Mouse (Mus musculus) fibroblast of lung, adult 2 months (primary cell): ENCODE measurements around the gene Dctn1.

ENCODE experiments used
- DNase-seq: peaks from one replicate; pipeline ENCODE4 v3.0.0-alpha.2; 2011; ENCODE audit warnings: low read depth

The Dctn1 gene

GRCm38 (mm10) chr6:83169872-83170271, 4.2 kb downstream of the Dctn1 start:
- peak; percentile 22 for DNase-seq

DNA sequence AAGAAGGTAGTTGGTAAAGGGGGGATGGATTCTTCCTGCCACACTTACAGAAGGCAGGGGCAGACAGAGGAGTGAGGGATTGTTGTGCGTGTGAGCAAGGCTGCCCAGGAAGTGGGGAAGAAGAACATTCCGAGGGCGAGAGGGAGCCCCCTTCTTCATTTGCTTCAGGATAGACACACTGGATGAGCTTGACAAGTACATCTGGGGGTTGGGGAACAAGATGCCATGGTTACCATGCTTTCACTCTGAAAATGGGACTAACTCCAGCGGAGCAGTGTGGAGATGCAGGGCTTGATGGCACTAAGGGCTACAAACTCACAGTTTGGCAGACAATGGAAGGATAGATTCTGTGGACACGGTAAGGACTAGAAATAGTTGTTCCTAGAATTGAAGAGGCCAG, 5.3 kb downstream of the Dctn1 start:
- DNase-seq: no peak

DNA sequence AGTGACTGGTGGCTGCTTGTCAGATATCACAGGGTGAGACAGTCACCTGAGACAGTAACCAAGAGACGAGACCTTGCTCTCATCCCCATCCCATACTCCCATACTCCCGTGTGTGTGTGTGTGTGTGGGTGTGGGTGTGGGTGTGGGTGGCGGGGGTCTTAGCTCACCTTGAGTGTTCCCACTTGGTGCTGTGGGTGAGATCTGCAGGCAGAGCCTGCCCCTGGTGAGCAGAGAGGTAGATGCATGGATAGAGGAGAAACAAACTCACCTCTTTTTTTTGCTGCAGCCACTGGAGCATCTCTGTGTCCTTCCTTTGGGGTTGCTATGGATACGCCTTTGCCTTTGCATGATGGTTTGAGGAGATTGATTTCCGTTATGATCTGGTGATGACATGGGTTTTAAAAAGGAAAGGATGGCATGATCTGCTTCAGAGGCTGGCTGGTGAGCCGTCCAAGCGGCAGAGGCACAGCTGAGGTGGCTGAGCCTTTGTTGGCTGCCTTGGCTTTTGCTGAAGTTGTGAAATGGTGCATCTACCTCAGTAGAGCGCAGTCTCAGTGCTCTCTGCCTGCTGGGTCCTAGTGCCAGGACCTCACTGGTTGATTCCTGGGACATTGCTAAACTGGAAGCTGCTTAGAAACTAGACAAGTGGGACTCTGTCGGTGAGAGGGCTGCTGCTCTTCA, 6.7 kb downstream of the Dctn1 start:
- no peak for DNase-seq

DNA sequence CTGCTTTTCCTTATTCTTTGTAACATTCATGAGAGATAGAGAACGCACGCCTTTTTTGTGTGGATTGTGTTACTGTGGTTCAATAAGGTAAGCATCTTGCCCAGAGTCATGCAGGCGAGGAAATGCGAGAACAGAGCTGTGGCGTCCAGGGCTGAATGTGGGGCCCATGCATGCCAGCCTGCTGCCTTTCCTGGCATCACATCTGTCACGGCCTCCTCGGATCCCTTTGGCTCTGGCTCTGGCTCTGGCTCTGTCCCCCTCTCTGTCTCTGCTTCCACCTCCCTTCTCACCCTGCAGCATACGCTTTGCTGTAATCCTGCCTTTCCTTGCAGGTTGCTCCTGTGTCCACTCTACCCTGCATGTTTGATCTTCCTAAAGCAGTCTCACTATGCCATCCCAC, 10.3 kb downstream of the Dctn1 start:
- no peak for DNase-seq

DNA sequence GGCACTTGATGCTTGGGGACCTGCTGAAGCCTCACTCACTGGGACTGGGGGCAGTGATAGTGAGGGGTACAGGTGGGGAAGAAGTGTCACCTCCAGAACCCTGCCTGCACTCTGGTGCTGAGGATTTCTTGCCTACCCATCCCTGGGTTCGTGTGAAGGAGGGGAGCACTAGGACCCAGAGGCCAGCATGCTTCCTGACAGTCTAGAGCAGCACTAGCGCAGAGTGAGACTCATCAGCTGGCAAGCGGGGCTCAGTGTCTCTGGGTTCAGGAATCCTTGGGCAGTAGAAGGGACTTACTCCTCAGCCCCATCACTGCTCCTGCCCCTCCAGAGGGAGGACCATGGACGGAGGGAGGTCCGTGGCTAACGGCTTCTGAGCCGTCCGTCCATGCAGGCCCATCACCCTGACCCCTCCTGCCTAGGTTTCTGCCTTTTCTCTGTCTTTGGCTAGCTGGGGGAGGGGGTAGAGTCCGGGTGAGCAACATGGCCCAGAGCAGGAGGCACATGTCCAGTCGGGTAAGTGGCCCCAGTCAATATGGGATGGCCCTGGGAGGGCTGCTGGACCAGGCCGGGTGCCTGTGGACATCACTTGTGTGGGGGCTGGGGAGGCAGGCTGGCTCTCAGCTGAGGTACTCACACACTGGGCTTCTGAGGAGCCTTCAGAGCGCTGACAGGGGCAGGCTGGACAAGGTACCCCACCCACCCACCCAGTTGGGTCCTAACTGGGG, 13.8 kb downstream of the Dctn1 start:
- no peak for DNase-seq

DNA sequence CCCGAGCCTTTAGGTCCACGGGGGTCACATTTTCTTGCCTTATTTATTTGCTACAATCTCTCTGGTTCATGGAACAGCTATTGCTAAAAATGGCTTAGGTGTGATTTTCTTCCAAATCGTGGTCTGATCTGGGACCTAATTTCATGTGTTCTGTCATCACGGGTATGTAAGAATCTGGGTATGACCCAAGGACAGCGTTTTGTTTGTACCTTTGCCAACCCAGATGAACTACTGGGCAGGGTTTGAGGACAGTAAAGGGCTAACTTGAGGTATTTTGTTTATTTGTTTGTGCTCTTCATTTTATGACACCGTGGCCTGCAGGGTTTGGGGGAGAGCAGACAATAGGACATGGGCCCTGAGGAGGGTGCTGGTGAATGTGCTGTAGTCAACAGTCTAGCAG, 14.9 kb downstream of the Dctn1 start:
- no peak for DNase-seq

DNA sequence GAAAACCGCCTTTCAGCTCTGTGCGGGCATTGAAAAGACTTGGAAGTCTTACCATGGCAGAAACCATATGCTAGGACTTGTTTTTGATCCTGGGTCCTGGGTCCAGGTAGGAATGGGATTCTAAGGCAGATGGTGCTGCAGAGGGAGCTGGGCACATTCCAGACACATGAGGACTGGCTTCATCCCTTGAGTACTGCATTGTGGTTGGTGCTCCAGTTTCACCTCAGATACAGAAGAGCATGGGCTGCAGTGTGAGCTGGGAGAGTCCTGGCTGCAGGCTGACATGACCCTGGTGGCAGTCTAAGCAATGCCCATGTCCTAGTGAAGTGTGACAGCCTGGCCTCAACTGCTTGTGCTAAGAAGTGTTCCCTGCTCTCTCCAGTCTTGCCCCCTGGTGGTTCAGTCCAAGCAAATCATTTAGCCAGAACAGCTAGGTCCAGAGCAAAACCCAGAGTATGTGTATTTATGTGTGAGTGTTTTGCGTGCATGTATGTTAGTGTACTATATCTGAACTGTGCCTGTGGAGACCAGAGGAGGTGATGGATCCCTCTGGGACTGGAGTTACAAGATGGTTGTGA, 19.2 kb downstream of the Dctn1 start:
- DNase-seq: no peak

DNA sequence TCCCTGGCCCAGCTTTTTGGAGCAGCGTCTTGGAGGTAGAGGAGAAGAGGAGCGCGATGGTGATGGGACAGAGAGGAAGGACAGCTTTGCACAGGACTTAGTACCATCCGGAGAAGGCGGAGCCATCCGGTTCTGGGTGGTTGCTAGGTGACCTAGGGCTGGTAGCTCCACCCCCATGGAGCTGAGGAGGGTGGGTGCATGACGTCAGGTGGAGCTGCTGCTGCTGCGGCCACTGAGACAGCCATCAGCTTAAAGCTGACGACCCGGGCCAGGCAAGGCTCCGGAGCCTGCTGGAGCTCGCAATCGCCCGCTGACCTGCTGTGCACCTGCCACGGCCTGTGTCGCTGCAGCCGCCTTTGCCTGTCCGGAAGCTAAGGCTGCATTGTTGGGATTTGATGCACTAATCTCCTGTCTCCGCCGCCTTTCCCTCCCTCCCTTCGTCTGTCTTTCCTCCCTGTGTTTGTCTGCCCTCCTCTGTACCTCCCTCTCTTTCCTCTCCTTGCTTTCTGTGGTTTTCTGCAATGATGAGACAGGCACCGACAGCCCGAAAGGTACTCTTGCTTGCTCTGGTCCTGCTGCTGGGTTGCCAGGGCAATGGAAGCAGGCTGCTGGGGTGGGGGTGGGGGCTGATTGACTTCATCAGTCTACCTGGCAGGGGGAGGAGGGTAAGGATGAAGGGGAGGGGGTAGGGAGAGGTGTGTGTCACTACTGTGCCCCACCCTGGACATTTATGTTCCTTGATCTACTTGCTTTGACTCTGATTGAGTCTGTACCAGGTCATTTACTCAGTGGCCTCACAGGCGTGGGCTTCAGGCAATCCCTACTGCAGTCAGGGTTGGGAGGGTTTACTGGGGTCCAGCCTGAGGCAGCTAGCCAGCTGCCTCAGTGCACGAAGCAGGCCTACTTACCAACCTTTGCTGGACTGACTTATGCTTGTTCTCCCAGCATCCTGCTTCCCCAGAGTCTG, 20.5 kb downstream of the Dctn1 start:
- no peak for DNase-seq

- DNase-seq: no peak
Observed at GRCm38 (mm10) chr6:83186946-83187345, 21.2 kb downstream of the Dctn1 start.

- no peak for DNase-seq
Observed at GRCm38 (mm10) chr6:83193571-83193970, 27.9 kb downstream of the Dctn1 start.

GRCm38 (mm10) chr6:83197345-83198004, 31.8 kb downstream of the Dctn1 start:
- no peak for DNase-seq

GRCm38 (mm10) chr6:83203320-83203719, 37.6 kb downstream of the Dctn1 start:
- DNase-seq: no peak

- DNase-seq: no peak
Observed at GRCm38 (mm10) chr6:83205851-83206250, 40.1 kb downstream of the Dctn1 start.

DNA sequence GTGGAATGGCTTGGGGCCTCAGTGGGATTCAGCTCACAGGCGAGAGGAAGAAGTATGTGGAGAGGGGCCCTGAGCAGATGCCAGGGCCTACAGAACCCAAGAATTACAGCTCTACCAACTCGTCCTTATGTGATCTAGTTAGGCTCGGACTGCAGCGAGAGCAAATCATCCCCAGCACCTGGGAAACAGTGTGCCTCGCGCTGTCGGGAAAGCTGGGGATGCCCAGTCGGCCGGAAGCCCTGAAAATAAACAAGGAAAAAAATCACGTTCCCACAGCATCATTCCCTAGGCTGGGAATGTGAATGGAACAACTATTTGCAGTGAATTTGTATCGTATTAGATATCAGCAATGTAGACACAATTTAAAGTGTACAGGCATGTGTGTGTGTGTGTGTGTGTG, 40.6 kb downstream of the Dctn1 start:
- no peak for DNase-seq

- DNase-seq: no peak
Observed at GRCm38 (mm10) chr6:83207361-83208049, 41.8 kb downstream of the Dctn1 start.

- DNase-seq: no peak
Observed at GRCm38 (mm10) chr6:83208050-83208400, 42.3 kb downstream of the Dctn1 start.

GRCm38 (mm10) chr6:83210495-83210894, 44.8 kb downstream of the Dctn1 start:
- DNase-seq: no peak

GRCm38 (mm10) chr6:83211526-83211925, 45.8 kb downstream of the Dctn1 start:
- DNase-seq: no peak

DNA sequence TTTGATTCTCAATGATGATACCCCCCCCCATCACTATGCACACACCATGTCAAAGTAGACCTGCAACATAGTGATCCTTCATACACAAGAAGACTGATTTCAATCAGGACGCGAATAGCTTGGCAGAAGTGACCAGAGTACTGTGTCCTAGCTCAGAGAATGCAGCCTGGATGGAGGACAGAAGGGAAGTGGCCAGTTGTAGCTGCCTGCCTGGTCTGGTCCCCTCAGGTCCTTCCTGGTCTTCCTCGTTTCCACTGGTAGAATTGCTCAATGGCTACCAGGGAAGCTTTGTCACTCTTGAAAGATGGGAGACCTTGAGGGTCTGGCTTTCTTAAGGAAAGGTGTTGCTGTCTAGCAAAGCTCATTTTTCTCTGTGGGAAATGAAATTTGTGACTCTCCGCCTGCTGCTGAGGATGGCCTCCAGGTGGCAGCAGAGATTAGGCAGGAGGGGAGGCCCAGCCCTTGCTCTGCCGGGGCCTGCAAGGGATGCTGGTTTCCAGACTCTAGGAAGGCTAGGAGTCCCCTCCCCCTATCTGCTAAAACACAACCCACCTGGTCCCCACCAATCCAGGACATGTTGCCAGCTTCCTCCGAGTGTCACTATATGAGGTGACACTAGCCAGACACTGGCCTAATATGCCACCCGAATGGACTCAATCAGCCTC, 49.4 kb downstream of the Dctn1 start:
- peak; percentile 16 for DNase-seq

- no peak for DNase-seq
Observed at GRCm38 (mm10) chr6:83219814-83220213, 54.1 kb downstream of the Dctn1 start, which contains the start of gene Slc4a5. Gene Slc4a5 (plus strand): TSS chr6:83219828.

GRCm38 (mm10) chr6:83231486-83231885, 65.8 kb downstream of the Dctn1 start:
- DNase-seq: no peak
